Mouse (Mus musculus): ENCODE data around the gene Dppa2. TPM values are rescaled to one million over a fixed set of nuclear protein-coding genes. Genes with fewer than 3 reads are reported as not detected.

Gene Dppa2
- polyA plus RNA-seq, 1 experiment from 2014 or later: not detected

DNA sequence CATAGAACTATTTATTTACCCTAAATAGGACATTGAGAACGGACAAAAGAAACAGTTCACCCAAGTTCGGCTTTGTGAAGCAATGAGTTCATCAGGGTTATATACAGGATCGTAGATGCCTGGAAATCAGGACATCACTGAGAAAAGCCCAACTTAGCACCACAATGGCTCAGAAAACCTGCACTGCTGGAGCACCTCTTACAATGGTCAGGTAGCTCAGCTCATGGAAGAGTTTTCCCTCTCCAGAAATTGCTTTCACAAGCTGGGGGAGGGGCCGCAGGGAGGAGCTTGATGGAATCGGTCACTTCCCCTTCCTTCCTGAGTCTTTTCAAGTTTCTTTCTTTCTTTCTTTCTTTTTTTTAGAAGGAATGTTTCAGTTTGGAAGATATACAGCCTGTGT lies 52.0 kb downstream of the Dppa2 start:
- ATAC-seq (replicated peaks; ENCODE audit: low FRiP score): no peak
- no peak overlapping the region for H3K4me2 ChIP-seq
- H3K27me3 ChIP-seq: no peaks in the 10 kb centered on the region
- WGBS: 81% methylated on average over 5 of the region's 5 CpGs
- H3K4me3 ChIP-seq (replicated peaks): no peak overlapping the region
- H3K27ac ChIP-seq: no peak overlapping the region
- no peaks in the 10 kb centered on the region for H3K9me3 ChIP-seq (replicated peaks)
- no peaks in the 10 kb centered on the region for H3K36me3 ChIP-seq
- H3K9ac ChIP-seq: no peak overlapping the region
- H3K4me1 ChIP-seq: no peaks in the 10 kb centered on the region

DNA sequence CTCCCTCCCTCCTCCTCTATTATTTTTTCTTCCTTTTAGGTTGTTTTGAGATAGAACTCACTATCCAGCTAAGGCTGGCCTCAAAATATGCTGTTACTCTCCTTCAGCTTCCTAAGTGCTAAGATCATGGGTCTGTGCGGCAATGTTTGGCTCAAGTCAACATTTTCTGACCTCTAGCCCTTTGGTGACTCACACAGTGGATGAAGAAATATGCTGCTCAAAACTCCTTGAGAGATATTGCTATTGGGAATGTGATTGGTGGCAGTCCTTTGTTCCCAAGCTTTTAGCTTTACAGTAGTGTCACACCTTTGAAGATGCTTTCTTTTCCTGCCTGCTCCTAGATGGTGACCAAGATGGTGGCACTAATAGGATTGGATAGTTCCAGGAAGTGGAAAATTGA lies 52.7 kb downstream of the Dppa2 start:
- ATAC-seq (replicated peaks; ENCODE audit: low FRiP score): no peak
- Histone ChIP-seq H3K36me3 (no peaks in the 10 kb centered on the region), H3K27me3 (no peaks in the 10 kb centered on the region), H3K4me1 (no peaks in the 10 kb centered on the region), H3K27ac (no peak overlapping the region), H3K4me3 (replicated peaks) (no peak overlapping the region), H3K9me3 (replicated peaks) (no peaks in the 10 kb centered on the region), H3K9ac (no peak overlapping the region), H3K4me2 (no peak overlapping the region)
- WGBS: 100% methylated on average over 1 of the region's 1 CpGs

DNA sequence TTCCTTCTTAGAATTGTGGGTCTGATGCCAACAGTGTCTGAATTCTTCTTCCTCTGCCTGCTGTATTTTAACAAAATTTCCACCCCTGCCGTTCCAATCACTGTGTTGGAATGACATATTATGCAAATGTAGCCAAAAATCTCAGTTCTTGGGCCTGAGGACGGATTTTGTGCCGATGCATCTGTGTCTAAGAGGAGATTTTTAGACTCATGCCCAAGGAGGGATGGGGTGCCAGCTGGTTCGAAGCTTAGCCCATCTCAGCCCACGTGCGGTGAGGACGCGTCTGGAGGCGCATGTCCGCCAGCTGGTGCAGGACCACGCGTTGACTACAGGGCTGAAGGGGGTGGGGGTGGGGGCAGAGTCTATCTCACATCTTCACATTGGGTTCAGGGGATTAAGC lies 57.2 kb downstream of the Dppa2 start:
- 93% methylated on average over 12 of the region's 12 CpGs for WGBS
- Histone ChIP-seq H3K36me3 (no peaks in the 10 kb centered on the region), H3K4me2 (no peak overlapping the region), H3K9ac (no peak overlapping the region), H3K4me1 (no peaks in the 10 kb centered on the region), H3K9me3 (replicated peaks) (no peaks in the 10 kb centered on the region), H3K4me3 (replicated peaks) (no peak overlapping the region), H3K27me3 (no peaks in the 10 kb centered on the region), H3K27ac (no peak overlapping the region)
- no peak for ATAC-seq (replicated peaks; ENCODE audit: low FRiP score)

DNA sequence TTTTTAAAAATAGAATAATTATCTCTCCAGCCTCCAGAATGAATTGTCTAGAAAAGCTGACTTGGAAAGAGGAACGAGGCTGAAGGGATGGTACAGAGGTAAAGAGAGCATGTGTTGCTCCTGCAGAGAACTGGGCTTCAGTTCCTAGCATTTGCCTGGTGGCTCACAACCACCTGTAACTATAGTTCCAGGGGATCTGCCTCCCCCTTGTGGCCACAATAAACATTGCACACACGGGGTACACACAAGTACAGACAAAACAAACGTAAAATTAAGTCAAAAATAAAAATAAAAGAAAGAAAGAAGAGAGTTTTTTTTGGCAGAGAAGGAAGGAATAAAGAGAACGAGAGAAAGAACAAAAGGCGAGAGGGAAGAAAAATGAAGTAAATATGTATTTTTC lies 63.1 kb downstream of the Dppa2 start:
- Histone ChIP-seq H3K4me2 (no peak overlapping the region), H3K27me3 (no peaks in the 10 kb centered on the region), H3K4me1 (no peaks in the 10 kb centered on the region), H3K9me3 (replicated peaks) (no peaks in the 10 kb centered on the region), H3K4me3 (replicated peaks) (no peak overlapping the region), H3K9ac (no peak overlapping the region), H3K27ac (no peak overlapping the region), H3K36me3 (no peaks in the 10 kb centered on the region)
- no peak for ATAC-seq (replicated peaks; ENCODE audit: low FRiP score)
- 93% methylated on average over 5 of the region's 5 CpGs for WGBS

DNA sequence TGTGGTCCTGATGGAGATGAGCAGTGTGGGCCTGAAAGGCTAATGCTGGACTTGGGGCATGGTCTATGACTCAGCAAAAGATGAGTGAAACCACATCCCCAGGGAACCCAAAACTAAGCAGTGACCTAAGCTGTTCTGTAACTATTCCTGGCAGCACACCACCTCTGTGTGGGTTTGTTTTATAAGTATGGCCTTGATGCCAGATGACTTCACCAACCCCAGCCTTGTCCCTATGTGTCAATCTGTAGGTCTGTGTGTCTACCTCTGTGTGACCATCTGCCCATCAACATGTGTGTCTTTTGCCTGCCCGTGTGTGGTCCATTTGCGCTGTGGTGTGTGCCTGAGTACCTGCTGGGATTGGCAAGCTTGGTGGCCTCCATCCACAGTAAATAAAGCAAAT lies 64.4 kb downstream of the Dppa2 start:
- Histone ChIP-seq H3K4me1 (no peaks in the 10 kb centered on the region), H3K27ac (no peak overlapping the region), H3K27me3 (no peaks in the 10 kb centered on the region), H3K9me3 (replicated peaks) (no peaks in the 10 kb centered on the region), H3K4me3 (replicated peaks) (no peak overlapping the region), H3K4me2 (no peak overlapping the region), H3K36me3 (no peaks in the 10 kb centered on the region), H3K9ac (no peak overlapping the region)
- WGBS: 100% methylated on average over 2 of the region's 2 CpGs
- no peak for ATAC-seq (replicated peaks; ENCODE audit: low FRiP score)

Other genes starting within 250 kb of the Dppa2 start
- gene Dppa4, start 20.2 kb upstream of the Dppa2 start, polyA plus RNA-seq (2015; fragmentation: Nextera tagmentation; extraction: Ambion mirVana): not detected in 2 replicates
- gene Gm5485, start 108.5 kb downstream of the Dppa2 start, polyA plus RNA-seq (2015; fragmentation: Nextera tagmentation; extraction: Ambion mirVana): not detected in 2 replicates
- not detected in 2 replicates for gene Morc1, start 127.3 kb downstream of the Dppa2 start, polyA plus RNA-seq (2015; fragmentation: Nextera tagmentation; extraction: Ambion mirVana)

All from kidney, embryonic 15.5 days (tissue).